8 mouse cellular contexts compared by ENCODE assay signal in genomic region chr11:53794671-53795557, GRCm38 (mm10). TPM values are rescaled to one million over a fixed set of nuclear protein-coding genes. Genes with fewer than 3 reads are reported as not detected.
DNase-seq lines count a peak whose midpoint lies in the region; ATAC-seq lines count a peak whose summit lies in the region.

No protein-coding gene starts in this region.

- no peak overlapping the region for H3K9ac ChIP-seq in lung, embryonic 15.5 days

- H3K27ac ChIP-seq in embryonic facial prominence, embryonic 10.5 days (replicated peaks) = peak overlapping the region; percentile 67
- H3K27ac ChIP-seq in lung, embryonic 15.5 days = peak overlapping the region; percentile 91

- H3K4me1 ChIP-seq in embryonic facial prominence, embryonic 10.5 days = peaks cover 34% of the 10 kb centered on the region
- H3K4me1 ChIP-seq in lung, embryonic 15.5 days = peaks cover 48% of the 10 kb centered on the region

- H3K36me3 ChIP-seq in embryonic facial prominence, embryonic 10.5 days (replicated peaks) = no peaks in the 10 kb centered on the region
- H3K36me3 ChIP-seq in lung, embryonic 15.5 days = no peaks in the 10 kb centered on the region
- H3K36me3 ChIP-seq in splenic B cell, adult 2 months (ENCODE audit: control insufficient read depth, insufficient read depth, low read length, poor library complexity, severe bottlenecking) = no peaks in the 10 kb centered on the region

- whole genome bisulfite sequencing in embryonic facial prominence, embryonic 10.5 days = 69% methylated on average over 25 of the region's 25 CpGs
- whole genome bisulfite sequencing in lung, embryonic 15.5 days = 28% methylated on average over 25 of the region's 25 CpGs

- H3K9me3 ChIP-seq in embryonic facial prominence, embryonic 10.5 days = peaks cover 2% of the 10 kb centered on the region; the same call in 1 of the 2 replicates
- H3K9me3 ChIP-seq in lung, embryonic 15.5 days = no peaks in the 10 kb centered on the region

- DNase-seq in retina, postnatal 1 day = peak; percentile 21
- no peak for DNase-seq in retina, embryonic 14.5 days (ENCODE audit: low spot score)
- no peak for DNase-seq in embryonic facial prominence, embryonic 10.5 days (ENCODE audit: low spot score)
- peak; percentile 65 for DNase-seq in kidney, adult 11 months
- peak; percentile 72 for DNase-seq in splenic B cell, adult 2 months (ENCODE audit: low read depth, low spot score)
- no peak for DNase-seq in right cerebral cortex, postnatal 14 days
- no peak for DNase-seq in frontal cortex, postnatal 25 days (ENCODE audit: low spot score in 2 of 2)

- peak overlapping the region; percentile 26; the same call in 1 of the 2 replicates for H3K4me2 ChIP-seq in lung, embryonic 15.5 days

- ATAC-seq in lung, embryonic 15.5 days (ENCODE audit: borderline replicate concordance, extremely low read depth, low FRiP score, low TSS enrichment) = peak; percentile 53

- no peak overlapping the region for H3K4me3 ChIP-seq in embryonic facial prominence, embryonic 10.5 days
- H3K4me3 ChIP-seq in lung, embryonic 15.5 days = no peak overlapping the region

- H3K27me3 ChIP-seq in embryonic facial prominence, embryonic 10.5 days (replicated peaks; ENCODE audit: low read depth, poor library complexity, severe bottlenecking) = no peaks in the 10 kb centered on the region
- H3K27me3 ChIP-seq in lung, embryonic 15.5 days = no peaks in the 10 kb centered on the region
- no peaks in the 10 kb centered on the region for H3K27me3 ChIP-seq in splenic B cell, adult 2 months (ENCODE audit: control insufficient read depth, insufficient read depth, low read length, poor library complexity, severe bottlenecking)

RNA-seq across cellular contexts. Expression of gene Gm17334, which starts 21.9 kb away (rescaled TPM):
- polyA plus RNA-seq in embryonic facial prominence, embryonic 10.5 days (2016; fragmentation: Nextera tagmentation; extraction: Ambion mirVana) = not detected in 2 replicates
- polyA plus RNA-seq in lung, embryonic 15.5 days (2015; fragmentation: Nextera tagmentation; extraction: Ambion mirVana) = 0.22 and 0.36 TPM in 2 replicates

RNA-seq across cellular contexts. Expression of gene Irf1, which starts 25.1 kb away (rescaled TPM):
- 5.6 and 7.0 TPM in 2 replicates for polyA plus RNA-seq in embryonic facial prominence, embryonic 10.5 days (2016; fragmentation: Nextera tagmentation; extraction: Ambion mirVana)
- 24.8 and 28.7 TPM in 2 replicates for polyA plus RNA-seq in lung, embryonic 15.5 days (2015; fragmentation: Nextera tagmentation; extraction: Ambion mirVana)

Comparison
In these comparisons a context has a peak if more than half of its experiments do, and no peak if none do; other contexts are left out.
1. DNase-seq: peak in retina, postnatal 1 day (single experiment), kidney, adult 11 months (single experiment) and splenic B cell, adult 2 months (single experiment); none in retina, embryonic 14.5 days (single experiment), embryonic facial prominence, embryonic 10.5 days (single experiment), right cerebral cortex, postnatal 14 days (single experiment) and frontal cortex, postnatal 25 days (0 of 2).